Mouse (Mus musculus) brain, embryonic 14.5 days (tissue): ENCODE measurements at regions not wholly inside any gene's neighbourhood (a gene's known extent, or its start where the extent isn't known, plus 50 kb on each side); places are given as distances from the start of the nearest gene placed in this dataset.

Source experiments
- CTCF ChIP-seq: fragments of 200-500 bp; IDR thresholded peaks from 2 replicates; pipeline ENCODE4 v1.5.1; 2012; ENCODE audit warnings: inconsistent platforms, mild to moderate bottlenecking, moderate library complexity, borderline replicate concordance; ENCODE audit not compliant: insufficient read depth, insufficient read length; ENCODE audit errors: extremely low read depth
- POLR2A ChIP-seq: fragments of 200-500 bp; IDR thresholded peaks from 2 replicates; pipeline ENCODE4 v1.6.1; 2012; ENCODE audit warnings: mild to moderate bottlenecking, inconsistent platforms, borderline replicate concordance; ENCODE audit not compliant: poor library complexity, insufficient read depth, insufficient read length, severe bottlenecking; ENCODE audit errors: extremely low read depth

GRCm38 (mm10) chr12:6576866-6577360 lies 1201.4 kb upstream of the Klhl29 start:
- no peak for TF ChIP-seq CTCF
- no peak for TF ChIP-seq POLR2A
